Mouse (Mus musculus): ENCODE results near the gene Snap29.

Snap29 gene

DNA sequence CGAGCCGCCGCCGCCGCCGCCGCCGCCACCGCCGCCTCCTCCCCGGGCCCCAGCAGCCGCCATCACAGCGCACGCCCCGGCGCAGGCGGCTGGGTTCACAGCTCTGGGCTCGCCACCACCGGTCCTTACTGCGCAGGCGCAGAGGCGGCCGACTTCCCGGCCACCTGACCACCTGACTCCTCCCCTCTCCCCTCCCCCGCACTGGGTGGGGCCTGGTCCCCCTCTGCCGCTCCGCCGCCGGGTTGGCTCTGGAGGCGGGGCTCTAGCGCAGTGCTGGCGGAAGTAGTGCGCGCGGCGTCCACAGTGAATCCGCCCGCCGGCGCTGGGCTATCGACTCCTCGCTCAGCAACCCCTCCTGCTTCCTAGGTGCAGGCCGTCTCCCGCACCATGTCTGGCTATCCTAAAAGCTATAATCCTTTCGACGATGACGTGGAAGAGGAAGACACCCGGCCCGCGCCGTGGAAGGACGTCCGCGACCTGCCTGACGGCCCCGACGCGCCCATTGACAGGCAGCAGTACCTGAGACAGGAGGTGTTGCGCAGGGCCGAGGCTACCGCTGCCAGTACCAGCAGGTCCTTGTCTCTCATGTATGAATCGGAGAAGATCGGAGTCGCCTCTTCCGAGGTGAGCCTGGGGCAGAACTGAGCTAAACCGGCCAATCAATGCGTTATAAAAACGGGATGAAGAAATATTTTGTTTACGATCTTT lies at the start of gene Snap29, which contains the start of gene Pi4ka:
Gene Snap29, plus strand, starts transcription at position 251 of the 708 bp plus-strand sequence.
Gene Pi4ka, minus strand, starts transcription at position 579 of the 708 bp plus-strand sequence.
- DNase-seq (ENCODE audit: low spot score in 2 of 2) = peak; percentile 100

DNA sequence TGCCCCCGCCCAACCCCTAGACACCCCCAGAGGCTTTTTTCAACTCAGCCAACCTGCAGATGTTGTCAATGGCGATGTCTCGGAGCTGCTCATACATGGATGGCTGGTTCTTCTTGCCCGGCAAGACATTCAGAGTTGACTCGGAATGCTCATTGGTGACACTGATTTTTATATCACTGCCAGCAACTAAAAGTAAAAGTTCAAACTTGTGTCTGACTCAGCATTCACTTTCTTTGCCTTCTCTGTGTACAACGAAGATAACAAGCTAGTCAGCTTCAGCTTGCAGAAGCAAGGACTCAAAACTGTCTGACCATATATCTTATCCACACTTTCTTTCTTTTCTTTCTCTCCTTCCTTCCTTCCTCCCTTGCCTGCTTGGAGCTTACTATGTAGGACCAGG lies 49.8 kb upstream of the Snap29 start:
- no peak for DNase-seq (ENCODE audit: low spot score in 2 of 2)

DNA sequence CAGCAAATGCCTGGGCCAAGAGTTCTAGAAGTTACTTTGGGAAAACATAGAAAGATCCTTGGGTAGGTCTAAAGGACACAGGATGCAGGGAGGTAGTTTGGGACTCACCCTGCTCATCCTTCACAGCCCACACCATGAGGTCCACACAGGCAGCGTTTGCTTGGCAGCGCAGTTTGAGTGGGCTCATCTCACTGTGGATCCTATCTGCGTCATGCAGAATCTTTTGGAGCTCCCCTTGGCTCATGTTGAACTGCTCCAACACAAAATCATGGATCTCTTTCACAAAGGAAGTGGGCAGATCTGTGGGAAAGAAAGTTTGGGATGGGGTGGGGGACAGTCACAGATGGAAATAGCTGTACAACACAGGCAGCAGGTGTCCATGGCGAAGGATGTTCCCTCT lies 47.0 kb upstream of the Snap29 start:
- no peak for DNase-seq (ENCODE audit: low spot score in 2 of 2)

DNA sequence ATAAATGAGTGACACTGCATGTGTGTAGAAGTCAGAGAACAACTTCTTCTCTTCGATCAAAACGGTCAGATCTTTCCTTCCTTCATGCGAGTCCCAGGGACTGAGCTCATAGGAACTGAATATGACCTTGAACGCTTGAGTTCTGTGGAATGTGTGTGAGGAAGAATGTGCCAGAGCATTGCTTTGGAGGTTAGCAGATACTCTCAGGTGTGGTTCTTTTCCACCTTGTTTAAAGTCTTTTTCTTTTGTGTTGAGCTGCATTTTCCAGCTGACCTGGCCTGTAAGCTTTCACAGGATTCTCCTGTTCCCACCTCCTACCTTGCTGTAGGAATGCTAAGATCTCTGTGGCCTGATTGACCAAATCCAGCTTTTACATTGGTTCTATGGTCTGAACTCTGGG lies 23.5 kb upstream of the Snap29 start:
- no peak for DNase-seq (ENCODE audit: low spot score in 2 of 2)

DNA sequence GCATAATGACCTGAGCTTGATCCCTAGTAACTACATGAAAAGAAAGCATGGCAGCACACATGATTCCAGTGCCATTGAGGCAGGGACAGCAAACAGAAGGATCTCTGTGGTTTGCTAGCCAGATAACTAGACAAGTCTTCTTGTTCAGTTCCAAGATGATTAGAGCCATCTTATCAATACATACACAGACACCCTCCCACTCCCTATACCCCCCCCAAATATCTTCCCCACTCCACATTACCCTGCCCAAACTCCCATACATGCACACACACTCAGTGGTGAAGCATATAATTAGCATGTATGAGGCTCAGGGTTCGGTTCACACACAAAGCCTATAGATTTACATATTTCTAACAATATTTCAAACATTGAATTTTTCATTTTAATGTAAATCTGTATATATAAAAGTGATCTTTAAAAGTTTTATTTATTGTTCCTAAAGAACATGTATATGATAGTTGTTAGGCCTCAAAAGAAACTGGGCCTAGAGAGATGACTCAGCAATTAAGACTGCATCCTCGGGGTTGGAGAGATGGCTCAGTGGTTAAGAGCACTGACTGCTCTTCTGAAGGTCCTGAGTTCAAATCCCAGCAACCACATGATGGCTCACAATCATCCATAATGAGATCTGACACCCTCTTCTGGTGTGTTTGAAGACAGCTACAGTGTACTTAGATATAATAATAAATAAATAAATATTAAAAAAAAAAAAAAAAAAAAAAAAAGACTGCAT lies 22.0 kb upstream of the Snap29 start:
- DNase-seq (ENCODE audit: low spot score in 2 of 2) = no peak

DNA sequence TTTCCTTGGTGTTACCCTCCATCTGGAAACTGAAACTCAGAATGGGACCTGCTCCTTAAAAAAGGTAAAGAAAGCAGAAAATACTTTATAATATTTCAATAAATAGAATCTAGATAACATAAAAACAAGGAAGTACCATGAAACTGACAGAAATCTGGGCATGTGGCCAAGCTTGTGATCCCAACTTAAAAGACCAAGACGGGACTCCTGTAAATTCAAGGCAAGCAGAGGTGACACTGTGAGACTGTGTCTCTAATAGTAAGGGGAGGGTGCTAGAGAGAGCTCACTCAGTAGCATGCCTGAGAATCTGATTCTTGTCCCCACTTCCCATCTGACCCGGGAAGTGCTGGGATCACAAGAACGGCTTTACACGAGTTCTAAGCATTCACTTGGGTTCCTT lies 13.0 kb upstream of the Snap29 start:
- DNase-seq (ENCODE audit: low spot score in 2 of 2) = no peak

DNA sequence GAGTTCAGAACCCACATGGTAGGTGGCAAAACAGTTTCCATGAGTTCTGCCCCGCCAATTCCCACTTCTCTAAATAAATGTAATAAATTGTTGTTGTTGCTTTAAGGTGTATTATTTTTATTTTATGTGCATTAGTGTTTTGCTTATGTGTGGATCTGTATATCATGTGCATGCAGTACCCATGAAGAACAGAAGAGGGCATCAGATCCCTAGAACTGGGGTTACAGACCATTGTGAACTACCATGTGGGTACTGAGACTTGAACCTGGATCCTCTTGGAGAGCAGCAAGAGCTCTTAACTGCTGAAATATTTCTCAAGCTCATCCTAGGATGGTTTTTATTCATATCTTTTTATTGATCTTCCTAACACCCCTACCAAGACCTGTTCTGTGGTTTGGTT lies 2.9 kb upstream of the Snap29 start:
- DNase-seq (ENCODE audit: low spot score in 2 of 2) = peak; percentile 57 to 75

DNA sequence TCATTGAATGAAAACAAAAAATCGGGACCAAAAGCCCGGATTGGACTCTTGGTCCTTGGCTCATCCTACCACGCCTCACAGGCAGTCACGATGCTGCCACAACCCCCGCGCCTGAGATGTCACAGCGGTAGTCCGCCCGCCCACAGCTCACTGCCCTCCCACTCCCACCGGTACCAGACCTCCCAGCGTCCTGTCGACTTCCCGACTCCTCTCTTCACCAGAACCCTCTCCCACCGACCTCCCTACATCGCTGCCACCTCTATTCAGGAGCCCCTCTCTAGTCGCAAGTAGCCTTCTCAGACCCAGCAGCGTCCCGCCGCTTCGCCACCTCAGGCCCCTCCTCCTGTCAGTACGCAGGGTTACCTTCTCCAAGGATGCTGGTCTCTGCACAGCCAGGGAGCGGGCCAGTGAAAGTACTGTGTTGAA lies 502 bp upstream of the Snap29 start:
- DNase-seq (ENCODE audit: low spot score in 2 of 2) = no peak

DNA sequence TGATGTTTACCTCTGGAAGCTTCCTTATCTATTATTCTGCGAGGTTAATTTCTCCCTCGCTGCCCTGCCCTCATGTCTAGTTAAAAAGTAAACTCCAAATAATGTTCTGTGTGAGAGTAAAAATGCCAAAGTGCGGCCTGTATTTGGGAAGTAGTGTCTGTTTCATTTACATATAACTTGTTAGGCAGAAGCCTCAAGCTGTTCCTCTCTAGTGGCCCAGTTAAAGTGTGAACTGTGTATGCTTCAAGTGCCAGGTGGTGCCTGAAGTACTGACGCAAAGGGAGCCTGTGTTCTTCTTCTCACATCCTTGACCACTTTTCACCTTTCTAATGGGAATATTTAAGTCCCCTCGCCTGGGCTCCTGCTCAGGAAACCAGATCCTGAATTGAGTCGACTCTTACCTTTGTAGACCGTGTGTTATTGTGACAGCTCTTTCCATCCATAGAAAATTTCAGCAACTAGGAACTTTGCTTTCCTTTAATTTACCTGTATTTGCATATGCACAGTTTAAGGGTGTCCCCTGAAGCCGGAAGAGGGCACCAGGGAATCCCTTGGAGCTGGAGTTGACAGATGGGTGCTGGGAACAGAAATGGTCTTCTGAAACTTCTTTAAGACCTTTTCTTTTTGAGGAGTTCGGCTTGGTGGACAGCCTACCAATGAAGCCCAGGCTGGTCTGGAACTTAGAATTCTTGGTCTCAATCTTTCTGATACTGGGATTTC lies 886 bp downstream of the Snap29 start:
- DNase-seq (ENCODE audit: low spot score in 2 of 2) = peak in 1 of 2 experiments; percentile 18

DNA sequence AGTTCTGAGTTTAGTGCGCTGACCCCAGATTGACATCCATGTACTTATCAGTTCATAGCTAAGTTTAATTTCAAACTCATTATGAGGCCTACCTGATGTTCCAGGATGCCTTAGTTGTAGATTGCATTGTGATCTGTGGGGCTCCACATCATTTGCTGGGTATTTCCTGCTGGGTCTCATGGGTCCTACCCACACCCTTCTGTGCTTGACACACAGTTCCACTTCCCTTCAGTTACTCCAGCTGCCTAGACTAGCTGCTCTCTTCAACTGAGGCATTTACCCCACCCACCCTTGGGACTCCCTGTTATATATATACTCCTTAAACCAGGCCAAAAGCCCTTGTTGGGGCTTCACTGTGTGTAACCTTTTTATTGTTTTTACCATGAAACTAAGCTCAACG lies 3.3 kb downstream of the Snap29 start:
- peak in 1 of 2 experiments; percentile 38 for DNase-seq (ENCODE audit: low spot score in 2 of 2)

DNA sequence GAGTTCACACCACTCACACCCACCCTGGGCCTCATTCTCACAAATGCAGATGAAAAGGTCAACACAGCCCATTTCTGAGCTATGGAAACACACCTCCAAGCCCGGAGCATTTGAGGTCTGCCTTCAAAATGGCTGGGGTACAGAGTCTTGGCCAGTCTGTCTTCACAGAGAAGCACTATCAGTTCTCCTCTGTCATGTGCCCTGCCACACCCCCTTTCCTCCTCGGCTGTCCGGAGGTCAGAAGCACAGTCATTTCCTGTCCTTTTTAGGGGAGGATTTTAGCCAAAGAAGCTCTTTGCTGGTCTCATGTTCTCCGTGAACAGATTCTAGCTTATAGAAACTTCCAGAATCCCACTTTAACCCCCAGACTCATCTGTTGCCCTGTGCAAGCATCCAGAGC lies 4.4 kb downstream of the Snap29 start:
- no peak for DNase-seq (ENCODE audit: low spot score in 2 of 2)

DNA sequence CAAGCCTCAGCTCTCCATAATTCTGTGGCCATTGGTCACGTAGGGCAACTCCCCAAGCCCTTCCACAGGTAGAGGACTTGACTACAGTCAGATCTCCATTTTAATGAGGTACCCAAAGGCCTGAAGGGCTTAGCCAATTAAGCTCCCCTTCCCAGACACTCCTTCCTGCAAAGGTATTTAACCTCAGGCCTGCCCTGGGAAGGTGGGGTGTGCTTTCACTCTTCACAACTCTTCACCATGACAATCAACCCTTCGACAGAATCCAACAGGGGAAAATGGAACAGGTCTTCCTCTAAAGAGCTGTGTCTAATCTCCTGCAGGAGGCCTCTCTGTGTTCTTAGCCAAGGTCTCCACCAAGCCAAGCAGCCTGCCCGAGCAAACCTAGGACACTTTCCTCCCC lies 17.2 kb downstream of the Snap29 start:
- no peak for DNase-seq (ENCODE audit: low spot score in 2 of 2)

DNA sequence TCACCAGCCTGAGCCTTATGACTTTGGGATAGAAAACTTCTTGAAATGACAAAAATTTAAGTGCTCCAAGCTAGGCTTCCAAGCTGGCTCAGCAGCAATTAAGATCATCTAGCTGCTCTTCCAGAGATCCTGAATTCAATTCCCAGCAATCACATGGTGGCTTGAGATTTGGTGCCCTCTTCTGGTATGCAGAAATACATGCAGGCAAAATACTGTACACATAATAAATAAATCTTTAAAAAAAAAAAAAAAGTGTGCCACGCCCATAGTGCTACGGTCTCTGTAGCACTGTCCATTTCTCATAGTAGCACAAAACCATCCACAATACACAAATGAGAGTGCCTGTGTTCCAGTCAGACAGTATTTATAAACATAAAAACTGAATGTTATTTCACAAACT lies 26.8 kb downstream of the Snap29 start:
- DNase-seq (ENCODE audit: low spot score in 2 of 2) = no peak

DNA sequence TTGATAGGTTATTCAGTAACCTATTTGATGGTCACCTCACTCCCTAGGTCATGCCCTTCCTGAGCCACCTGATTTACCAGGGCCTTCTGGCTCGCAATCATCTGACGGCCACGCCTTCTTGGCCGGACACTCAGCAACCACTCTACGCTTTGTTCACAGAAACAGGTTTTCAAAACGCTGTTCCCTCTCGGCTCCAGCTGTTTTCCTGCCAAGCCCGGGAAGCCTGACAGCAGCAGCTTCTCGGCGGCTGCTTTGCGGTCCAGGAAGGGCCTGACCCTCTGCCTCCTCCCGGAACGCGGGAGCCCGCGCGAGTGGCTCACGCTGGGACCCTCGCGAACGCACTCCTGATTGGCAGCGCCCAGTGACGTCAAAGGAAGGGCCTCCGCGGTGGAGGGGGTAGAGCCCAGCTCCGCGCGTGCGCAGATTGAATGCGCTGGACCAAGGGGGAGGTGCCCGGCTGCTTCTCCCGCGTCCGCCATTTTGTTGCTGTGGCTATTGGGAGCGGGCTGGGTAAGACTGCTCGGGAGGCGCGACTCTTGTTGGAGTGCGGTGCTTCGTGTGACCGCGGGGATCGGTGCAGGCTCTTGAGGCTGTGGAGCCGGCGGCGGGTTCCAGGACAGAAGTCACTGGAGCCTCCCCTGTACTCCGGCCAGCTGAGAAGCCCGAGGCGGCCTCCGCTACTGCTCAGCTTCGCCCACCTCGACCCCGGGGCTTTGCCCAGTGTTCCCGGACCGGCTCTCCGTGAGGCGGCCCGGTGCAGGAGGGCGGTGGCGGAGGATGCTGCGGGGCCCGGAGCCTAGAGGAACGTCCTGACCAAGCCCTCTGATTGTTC lies 46.0 kb downstream of the Snap29 start, which contains the start of gene Crkl:
Gene Crkl, plus strand, starts transcription at position 447 of the 832 bp plus-strand sequence.
- DNase-seq (ENCODE audit: low spot score in 2 of 2) = peak; percentile 97 to 99

DNA sequence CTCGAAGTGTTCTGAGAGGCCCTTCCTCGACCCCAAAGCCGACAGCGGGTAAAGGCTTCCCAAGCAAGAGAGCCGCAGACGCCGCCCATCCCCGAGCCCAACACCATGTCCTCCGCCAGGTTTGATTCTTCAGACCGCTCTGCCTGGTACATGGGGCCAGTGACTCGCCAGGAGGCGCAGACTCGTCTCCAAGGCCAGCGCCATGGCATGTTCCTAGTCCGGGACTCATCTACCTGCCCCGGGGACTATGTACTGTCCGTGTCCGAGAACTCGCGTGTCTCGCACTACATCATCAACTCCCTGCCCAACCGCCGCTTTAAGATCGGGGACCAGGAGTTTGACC lies 46.6 kb downstream of the Snap29 start:
- DNase-seq (ENCODE audit: low spot score in 2 of 2) = peak in 1 of 2 experiments; percentile 50

DNA sequence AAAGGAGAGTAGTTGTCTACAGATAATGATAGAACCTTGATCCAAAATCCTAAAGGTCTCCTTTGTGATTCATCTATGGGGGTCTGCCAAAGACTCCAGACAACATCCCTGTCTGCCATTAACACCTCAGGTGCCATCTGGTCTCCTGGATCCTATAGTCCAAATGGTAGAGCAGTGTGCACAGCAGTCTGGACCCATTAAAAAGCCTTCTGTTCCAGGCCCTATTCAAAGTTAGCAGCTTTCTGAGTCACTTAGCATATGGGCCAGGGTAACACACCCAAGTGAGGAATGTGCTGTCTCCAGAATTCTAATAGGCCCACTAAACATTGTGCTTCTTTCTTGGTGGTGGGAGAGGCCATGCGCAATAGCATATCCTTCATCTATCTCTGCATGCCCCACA lies 51.1 kb downstream of the Snap29 start:
- no peak for DNase-seq (ENCODE audit: low spot score in 2 of 2)

DNA sequence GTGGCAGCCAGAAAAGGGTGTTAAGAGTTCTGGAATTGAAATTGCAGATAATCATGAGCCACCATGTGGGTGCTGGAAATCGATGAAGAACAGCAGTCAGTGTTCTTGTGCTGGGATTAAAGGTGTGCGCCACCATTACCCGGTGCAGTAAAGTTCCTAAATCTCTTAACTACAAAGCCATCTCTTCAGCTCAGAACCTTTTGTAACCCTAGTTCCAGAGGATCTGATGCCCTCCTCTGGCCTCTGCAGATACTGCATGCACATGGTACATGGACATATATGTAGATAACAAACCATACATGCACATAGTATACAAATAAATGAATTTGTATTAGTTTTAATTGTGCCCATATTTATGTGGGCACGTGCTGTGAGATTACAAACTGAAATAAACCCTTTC lies 54.5 kb downstream of the Snap29 start:
- DNase-seq (ENCODE audit: low spot score in 2 of 2) = peak; percentile 62 to 74

DNA sequence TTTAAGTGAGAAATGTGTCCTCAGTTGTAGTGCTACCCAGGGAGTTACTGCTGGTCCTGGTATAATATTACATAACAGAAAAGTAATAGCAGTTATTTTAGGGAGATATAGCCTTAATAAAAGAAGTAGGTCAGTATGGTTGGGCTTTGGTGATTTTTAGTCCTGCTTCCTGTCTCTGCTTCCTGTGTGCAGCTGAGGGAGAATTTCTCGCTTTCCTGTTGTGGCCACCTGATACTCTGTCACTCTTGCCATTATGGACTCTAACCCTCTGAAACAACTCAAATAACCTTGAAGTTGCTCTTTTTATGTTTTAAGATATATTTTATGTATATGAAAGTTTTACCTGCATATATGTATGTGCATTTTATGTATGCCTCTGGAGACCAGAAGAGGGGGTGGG lies 55.8 kb downstream of the Snap29 start:
- no peak for DNase-seq (ENCODE audit: low spot score in 2 of 2)

DNA sequence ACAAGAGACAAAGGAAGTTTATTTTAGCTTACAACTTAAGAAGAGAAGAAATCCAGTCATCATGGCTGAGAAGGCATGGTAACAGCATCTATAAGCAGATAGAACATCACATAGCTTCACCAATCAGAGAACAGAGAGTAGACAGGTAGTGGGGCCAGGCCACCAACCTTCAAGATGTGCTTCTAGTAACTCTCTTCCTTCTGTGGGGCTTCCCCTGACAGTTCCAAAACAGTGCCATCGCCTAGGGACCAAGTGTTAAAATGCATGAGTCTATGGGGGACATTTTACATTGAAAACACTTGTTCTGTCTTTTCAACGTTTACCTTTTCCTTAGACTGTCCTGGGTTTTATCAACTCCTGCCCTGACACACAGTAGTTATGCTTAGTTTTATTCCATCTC lies 57.4 kb downstream of the Snap29 start:
- no peak for DNase-seq (ENCODE audit: low spot score in 2 of 2)

DNA sequence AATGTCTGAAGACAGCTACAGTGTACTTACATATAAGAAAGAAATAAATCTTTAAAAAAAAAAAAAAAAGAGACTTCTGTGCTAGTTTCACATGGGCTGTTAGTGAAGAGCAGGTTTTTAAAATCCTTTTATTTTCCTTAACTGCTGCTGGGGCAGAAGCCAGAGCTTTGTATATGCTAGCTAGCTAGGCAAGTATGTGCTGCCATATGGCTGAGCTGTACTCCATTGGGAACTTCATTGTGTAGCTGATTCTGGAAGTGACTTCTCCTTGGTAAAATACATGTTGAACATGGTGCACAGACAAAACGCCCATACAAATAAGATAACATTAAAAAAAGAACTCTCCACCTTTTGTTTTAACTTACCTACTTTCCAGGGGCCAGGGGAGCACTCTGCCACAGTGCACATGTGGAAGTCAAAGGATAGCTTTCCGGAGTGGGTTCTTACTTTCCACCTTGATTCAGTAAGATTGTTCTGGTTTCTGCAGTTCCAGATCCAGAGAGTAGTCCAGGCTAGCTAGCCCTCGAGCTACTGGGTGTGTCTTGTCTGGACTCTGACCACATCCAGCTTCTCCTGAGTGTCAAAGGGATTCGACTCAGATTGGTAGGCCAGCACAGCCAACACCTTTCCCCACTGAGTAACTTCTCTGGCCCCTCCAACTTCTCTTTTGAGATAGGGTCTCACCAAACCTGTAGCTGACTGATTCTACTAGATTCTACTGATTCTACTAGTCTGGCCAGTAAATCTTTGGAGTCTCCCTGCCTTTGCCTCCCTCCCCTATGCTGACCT lies 61.3 kb downstream of the Snap29 start:
- no peak for DNase-seq (ENCODE audit: low spot score in 2 of 2)

DNA sequence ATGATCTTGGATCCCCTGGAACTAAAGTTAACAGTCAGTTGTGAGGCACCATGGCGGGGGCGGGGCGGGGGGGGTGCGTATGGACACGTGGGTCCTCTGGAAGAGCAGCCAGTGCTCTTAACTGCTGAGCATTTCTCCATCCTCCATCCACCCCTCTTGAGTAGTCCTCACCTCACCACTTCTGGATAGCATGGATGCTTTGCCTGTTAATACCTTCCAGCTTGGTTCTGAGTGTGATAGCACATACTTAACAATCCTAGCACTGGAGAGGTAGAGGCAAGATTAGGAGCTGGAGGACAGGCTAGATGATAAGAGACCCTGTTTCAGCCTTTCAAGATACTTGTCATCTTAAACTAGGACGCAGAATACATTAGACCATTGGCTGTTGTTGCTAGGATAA lies 66.7 kb downstream of the Snap29 start:
- DNase-seq (ENCODE audit: low spot score in 2 of 2) = no peak

All from spleen, postnatal 4 days (tissue).